Mouse (Mus musculus) brain, embryonic 14.5 days (tissue): ENCODE data around the gene Col5a3. TPM values are rescaled to one million over a fixed set of nuclear protein-coding genes. Genes with fewer than 3 reads are reported as not detected.
A peak's percentile ranks its signal among the peaks of the same experiment; 100 is the strongest.

ENCODE experiments used
- DNase-seq: peaks from one replicate; pipeline ENCODE4 v3.0.0-alpha.2; 2011; ENCODE audit warnings: low read depth
- CTCF ChIP-seq: fragments of 200-500 bp; IDR thresholded peaks from 2 replicates; pipeline ENCODE4 v1.5.1; 2012; ENCODE audit warnings: inconsistent platforms, mild to moderate bottlenecking, moderate library complexity, borderline replicate concordance; ENCODE audit not compliant: insufficient read depth, insufficient read length; ENCODE audit errors: extremely low read depth
- POLR2A ChIP-seq: fragments of 200-500 bp; IDR thresholded peaks from 2 replicates; pipeline ENCODE4 v1.6.1; 2012; ENCODE audit warnings: mild to moderate bottlenecking, inconsistent platforms, borderline replicate concordance; ENCODE audit not compliant: poor library complexity, insufficient read depth, insufficient read length, severe bottlenecking; ENCODE audit errors: extremely low read depth
- polyA plus RNA-seq: library from polyadenylated mRNA; depleted of rRNA; stranded (reverse); fragments of >200 nt; gene quantifications from 2 replicates; pipeline ENCODE4 v1.2.3, GENCODE M21; 2012; rRNA removed

Col5a3 gene
- polyA plus RNA-seq, 1 experiment: 1.2 TPM

- DNase-seq: no peak
- no peak for TF ChIP-seq CTCF
- TF ChIP-seq POLR2A: no peak
Observed at GRCm38 (mm10) chr9:20726134-20726858, 88.6 kb downstream of the Col5a3 start.

- peak; percentile 22 for DNase-seq
- TF ChIP-seq POLR2A (no peak), CTCF (no peak)
Observed at GRCm38 (mm10) chr9:20721582-20721981, 93.3 kb downstream of the Col5a3 start.

Other genes with a start within 250 kb of the Col5a3 start
- gene Zfp846, start 233.8 kb downstream of the Col5a3 start, polyA plus RNA-seq: 22.5 and 26.5 TPM in 2 replicates
- 360 and 463 TPM in 2 replicates for gene Ubl5, start 172.2 kb downstream of the Col5a3 start, polyA plus RNA-seq
- 34.7 and 40.0 TPM in 2 replicates for gene Fbxl12, start 170.3 kb downstream of the Col5a3 start, polyA plus RNA-seq
- gene Pin1, start 163.0 kb downstream of the Col5a3 start, polyA plus RNA-seq: 34.4 and 41.6 TPM in 2 replicates
- 139 and 162 TPM in 2 replicates for gene Olfm2, start 68.7 kb downstream of the Col5a3 start, polyA plus RNA-seq
- gene Rdh8, start 3.4 kb upstream of the Col5a3 start, polyA plus RNA-seq: not detected in 2 replicates
- 6.6 and 8.7 TPM in 2 replicates for gene A230050P20Rik, start 53.6 kb upstream of the Col5a3 start, polyA plus RNA-seq
- gene Angptl6, start 64.7 kb upstream of the Col5a3 start, polyA plus RNA-seq: 11.7 and 13.9 TPM in 2 replicates
- gene Ppan, start 73.1 kb upstream of the Col5a3 start, polyA plus RNA-seq: 73.8 and 96.8 TPM in 2 replicates
- gene Eif3g, start 83.6 kb upstream of the Col5a3 start, polyA plus RNA-seq: 144 and 152 TPM in 2 replicates
- 90.1 and 103 TPM in 2 replicates for gene Dnmt1, start 144.8 kb upstream of the Col5a3 start, polyA plus RNA-seq
- 4.7 and 6.0 TPM in 2 replicates for gene S1pr2, start 161.7 kb upstream of the Col5a3 start, polyA plus RNA-seq
- 81.1 and 85.4 TPM in 2 replicates for gene Mrpl4, start 187.7 kb upstream of the Col5a3 start, polyA plus RNA-seq
- 3.0 and 3.9 TPM in 2 replicates for gene Icam1, start 200.9 kb upstream of the Col5a3 start, polyA plus RNA-seq
- 0.08 and 0.13 TPM in 2 replicates for gene Icam4, start 214.3 kb upstream of the Col5a3 start, polyA plus RNA-seq
- 1.0 and 1.5 TPM in 2 replicates for gene Icam5, start 217.0 kb upstream of the Col5a3 start, polyA plus RNA-seq